Mouse (Mus musculus): ENCODE data around the gene D13Ertd608e. TPM values are rescaled to one million over a fixed set of nuclear protein-coding genes. Genes with fewer than 3 reads are reported as not detected.
A peak's percentile ranks its signal among the peaks of the same experiment; 100 is the strongest.
"Not testable (repeated sequence)": the region's sequence is repeated elsewhere in the genome, so short reads cannot be mapped to it uniquely, and the experiment has no call there.

Gene D13Ertd608e
- total and polyA plus RNA-seq, 2 experiments from 2014 or later: not detected

- Histone ChIP-seq H3K4me1 (ENCODE audit: control insufficient read depth, insufficient read depth) (no peaks in the 10 kb centered on the region), H3K9ac (replicated peaks; ENCODE audit: low read depth, low read length) (no peak overlapping the region), H3K36me3 (replicated peaks; ENCODE audit: control insufficient read depth, insufficient read depth, low read length) (no peaks in the 10 kb centered on the region), H3K27ac (ENCODE audit: low read depth) (no peak overlapping the region), H3K4me3 (ENCODE audit: low read depth, low read length) (no peak overlapping the region), H3K4me2 (ENCODE audit: low read depth, low read length) (no peak overlapping the region), H3K9me3 (replicated peaks; ENCODE audit: control insufficient read depth, low read length) (no peaks in the 10 kb centered on the region), H3K27me3 (ENCODE audit: control insufficient read depth, insufficient read depth, low read length) (no peaks in the 10 kb centered on the region)
- ATAC-seq (ENCODE audit: insufficient read depth, low read depth) (no peak), DNase-seq (ENCODE audit: low spot score) (no peak)
- 20% methylated on average over 2 of the region's 2 CpGs for WGBS
- TF ChIP-seq EP300 (IDR thresholded peaks at IDR 0.05; ENCODE audit: low read depth): no peak
- TF ChIP-seq CTCF (IDR thresholded peaks at IDR 0.05; ENCODE audit: low read depth): no peak
These were observed 18.1 kb upstream of the D13Ertd608e start for GRCm38 (mm10) chr13:119817579-119818206.

- H3K4me2 ChIP-seq (ENCODE audit: low read depth, low read length); H3K36me3 ChIP-seq (replicated peaks; ENCODE audit: control insufficient read depth, insufficient read depth, low read length); DNase-seq (ENCODE audit: low spot score); ATAC-seq (ENCODE audit: insufficient read depth, low read depth); H3K9ac ChIP-seq (replicated peaks; ENCODE audit: low read depth, low read length); H3K4me1 ChIP-seq (ENCODE audit: control insufficient read depth, insufficient read depth); H3K27me3 ChIP-seq (ENCODE audit: control insufficient read depth, insufficient read depth, low read length); H3K9me3 ChIP-seq (replicated peaks; ENCODE audit: control insufficient read depth, low read length); H3K27ac ChIP-seq (ENCODE audit: low read depth); H3K4me3 ChIP-seq (ENCODE audit: low read depth, low read length): not testable (repeated sequence)
These were observed 5.7 kb upstream of the D13Ertd608e start, which contains the start of gene AF067063 for GRCm38 (mm10) chr13:119830116-119830515. TSS of gene AF067063 (minus strand) at chr13:119830216.

- H3K36me3 ChIP-seq (replicated peaks; ENCODE audit: control insufficient read depth, insufficient read depth, low read length); DNase-seq (ENCODE audit: low spot score); H3K9me3 ChIP-seq (replicated peaks; ENCODE audit: control insufficient read depth, low read length); H3K27me3 ChIP-seq (ENCODE audit: control insufficient read depth, insufficient read depth, low read length); H3K9ac ChIP-seq (replicated peaks; ENCODE audit: low read depth, low read length); H3K4me1 ChIP-seq (ENCODE audit: control insufficient read depth, insufficient read depth); H3K27ac ChIP-seq (ENCODE audit: low read depth): not testable (repeated sequence)
- peak; percentile 57 for ATAC-seq (ENCODE audit: insufficient read depth, low read depth)
- TF ChIP-seq CTCF (IDR thresholded peaks at IDR 0.05; ENCODE audit: low read depth): 0 out of 2 replicates have a peak, but pooled peaks have one; percentile 7
- Histone ChIP-seq H3K4me2 (ENCODE audit: low read depth, low read length) (peak overlapping the region; percentile 46), H3K4me3 (ENCODE audit: low read depth, low read length) (peak overlapping the region; percentile 21; the same call in 1 of the 2 replicates)
- 10% methylated on average over 20 of the region's 23 CpGs for WGBS
These were observed 562 bp downstream of the D13Ertd608e start for GRCm38 (mm10) chr13:119836324-119836811.

GRCm38 (mm10) chr13:119837719-119838337, 2.0 kb downstream of the D13Ertd608e start:
- H3K4me3 ChIP-seq (ENCODE audit: low read depth, low read length); H3K9ac ChIP-seq (replicated peaks; ENCODE audit: low read depth, low read length); H3K4me1 ChIP-seq (ENCODE audit: control insufficient read depth, insufficient read depth); H3K27ac ChIP-seq (ENCODE audit: low read depth); H3K27me3 ChIP-seq (ENCODE audit: control insufficient read depth, insufficient read depth, low read length); H3K36me3 ChIP-seq (replicated peaks; ENCODE audit: control insufficient read depth, insufficient read depth, low read length); H3K4me2 ChIP-seq (ENCODE audit: low read depth, low read length); H3K9me3 ChIP-seq (replicated peaks; ENCODE audit: control insufficient read depth, low read length); ATAC-seq (ENCODE audit: insufficient read depth, low read depth): not testable (repeated sequence)
- WGBS: 8% methylated on average over 14 of the region's 23 CpGs
- DNase-seq (ENCODE audit: low spot score): peak; percentile 4

- not testable (repeated sequence) for H3K9me3 ChIP-seq (replicated peaks; ENCODE audit: control insufficient read depth, low read length); H3K4me1 ChIP-seq (ENCODE audit: control insufficient read depth, insufficient read depth); H3K27ac ChIP-seq (ENCODE audit: low read depth); H3K4me2 ChIP-seq (ENCODE audit: low read depth, low read length); H3K27me3 ChIP-seq (ENCODE audit: control insufficient read depth, insufficient read depth, low read length); H3K9ac ChIP-seq (replicated peaks; ENCODE audit: low read depth, low read length); H3K4me3 ChIP-seq (ENCODE audit: low read depth, low read length); H3K36me3 ChIP-seq (replicated peaks; ENCODE audit: control insufficient read depth, insufficient read depth, low read length); ATAC-seq (ENCODE audit: insufficient read depth, low read depth); DNase-seq (ENCODE audit: low spot score)
- 19% methylated on average over 6 of the region's 6 CpGs for WGBS
- peak; percentile 33 for TF ChIP-seq CTCF (IDR thresholded peaks at IDR 0.05; ENCODE audit: low read depth)
These were observed 4.2 kb downstream of the D13Ertd608e start for GRCm38 (mm10) chr13:119839982-119840381.

- not testable (repeated sequence) for H3K36me3 ChIP-seq (replicated peaks; ENCODE audit: control insufficient read depth, insufficient read depth, low read length); H3K4me2 ChIP-seq (ENCODE audit: low read depth, low read length); H3K27ac ChIP-seq (ENCODE audit: low read depth); H3K9me3 ChIP-seq (replicated peaks; ENCODE audit: control insufficient read depth, low read length); H3K4me1 ChIP-seq (ENCODE audit: control insufficient read depth, insufficient read depth); DNase-seq (ENCODE audit: low spot score); ATAC-seq (ENCODE audit: insufficient read depth, low read depth); H3K4me3 ChIP-seq (ENCODE audit: low read depth, low read length); H3K9ac ChIP-seq (replicated peaks; ENCODE audit: low read depth, low read length); H3K27me3 ChIP-seq (ENCODE audit: control insufficient read depth, insufficient read depth, low read length)
- no CpG with 5 or more reads among the region's 6 CpGs for WGBS
These were observed 26.6 kb downstream of the D13Ertd608e start for GRCm38 (mm10) chr13:119862399-119862798.

GRCm38 (mm10) chr13:119864395-119864999, 28.7 kb downstream of the D13Ertd608e start:
- H3K4me1 ChIP-seq (ENCODE audit: control insufficient read depth, insufficient read depth); ATAC-seq (ENCODE audit: insufficient read depth, low read depth); H3K9ac ChIP-seq (replicated peaks; ENCODE audit: low read depth, low read length); H3K9me3 ChIP-seq (replicated peaks; ENCODE audit: control insufficient read depth, low read length); H3K36me3 ChIP-seq (replicated peaks; ENCODE audit: control insufficient read depth, insufficient read depth, low read length); H3K4me3 ChIP-seq (ENCODE audit: low read depth, low read length); DNase-seq (ENCODE audit: low spot score); H3K27me3 ChIP-seq (ENCODE audit: control insufficient read depth, insufficient read depth, low read length); H3K4me2 ChIP-seq (ENCODE audit: low read depth, low read length); H3K27ac ChIP-seq (ENCODE audit: low read depth): not testable (repeated sequence)
- WGBS: 47% methylated on average over 5 of the region's 7 CpGs

- H3K4me2 ChIP-seq (ENCODE audit: low read depth, low read length); H3K27ac ChIP-seq (ENCODE audit: low read depth); H3K36me3 ChIP-seq (replicated peaks; ENCODE audit: control insufficient read depth, insufficient read depth, low read length); DNase-seq (ENCODE audit: low spot score); H3K4me3 ChIP-seq (ENCODE audit: low read depth, low read length); H3K9ac ChIP-seq (replicated peaks; ENCODE audit: low read depth, low read length); H3K27me3 ChIP-seq (ENCODE audit: control insufficient read depth, insufficient read depth, low read length); H3K4me1 ChIP-seq (ENCODE audit: control insufficient read depth, insufficient read depth); ATAC-seq (ENCODE audit: insufficient read depth, low read depth); H3K9me3 ChIP-seq (replicated peaks; ENCODE audit: control insufficient read depth, low read length): not testable (repeated sequence)
- 46% methylated on average over 4 of the region's 4 CpGs for WGBS
These were observed 51.1 kb downstream of the D13Ertd608e start for GRCm38 (mm10) chr13:119886896-119887295.

Measured in heart, postnatal 0 days (tissue).